Mouse (Mus musculus) forebrain, postnatal 0 days (tissue): ENCODE measurements around the gene Tenm4. TPM values are rescaled to one million over a fixed set of nuclear protein-coding genes. Genes with fewer than 3 reads are reported as not detected.

Experiments
- ATAC-seq: fragments of 200-750 bp; cut with Nextera tagmentation; 2 replicates; pipeline ENCODE4 v1.8.0; 2017; ENCODE audit warnings: mild to moderate bottlenecking, moderate library complexity
- DNase-seq: peaks from one replicate; pipeline ENCODE4 v3.0.0-alpha.2; 2015
- H3K27ac ChIP-seq: fragments of 300-500 bp; sonication (generic); 2 replicates; pipeline ENCODE4 v1.5.1; 2014; ENCODE audit warnings: low read depth, mild to moderate bottlenecking, antibody characterized with exemption, low read length, moderate library complexity, mixed read lengths
- H3K27me3 ChIP-seq: fragments of 300-500 bp; sonication (generic); 2 replicates; pipeline ENCODE4 v1.6.1; 2014; ENCODE audit warnings: mild to moderate bottlenecking, low read length, mixed read lengths; ENCODE audit not compliant: insufficient read depth
- H3K36me3 ChIP-seq: fragments of 300-500 bp; sonication (generic); 2 replicates; pipeline ENCODE4 v1.6.1; 2014; ENCODE audit warnings: mild to moderate bottlenecking, moderate library complexity; ENCODE audit not compliant: insufficient read depth
- H3K4me1 ChIP-seq: fragments of 300-500 bp; sonication (generic); 2 replicates; pipeline ENCODE4 v1.6.1; 2014; ENCODE audit warnings: antibody characterized with exemption; ENCODE audit not compliant: insufficient read depth
- H3K4me2 ChIP-seq: fragments of 300-500 bp; sonication (generic); 2 replicates; pipeline ENCODE4 v1.6.1; 2014; ENCODE audit warnings: low read depth, mild to moderate bottlenecking, moderate library complexity
- H3K4me3 ChIP-seq: fragments of 300-500 bp; sonication (generic); 2 replicates; pipeline ENCODE4 v1.5.1; 2014; ENCODE audit warnings: low read depth, low read length, mixed read lengths
- H3K9ac ChIP-seq: fragments of 300-500 bp; sonication (generic); 2 replicates; pipeline ENCODE4 v1.6.1; 2014; ENCODE audit warnings: mild to moderate bottlenecking
- H3K9me3 ChIP-seq: fragments of 300-500 bp; sonication (generic); 2 replicates; pipeline ENCODE4 v1.6.1; 2016; ENCODE audit warnings: low read length
- CTCF ChIP-seq: sonication (generic); IDR thresholded peaks from 2 replicates; pipeline ENCODE4 v1.5.1; 2016; ENCODE audit warnings: antibody characterized with exemption, control low read depth, low read depth
- WGBS: fragments of 180-500 bp; shearing (Covaris S2); extraction: QIAGEN DNeasy Blood & Tissue Kit; methylation state at CpG from one replicate; pipeline ENCODE4 v1.1.7; 2014; 5-methylcytosine and 5-hydroxymethylcytosine counted together
- polyA plus RNA-seq: library from polyadenylated mRNA; unstranded; fragments of >200 nt; fragmentation: Nextera tagmentation; extraction: Ambion mirVana; gene quantifications from 2 replicates; pipeline ENCODE4 v1.2.1, GENCODE M21; 2015
- total RNA-seq: library from RNA; depleted of rRNA; stranded (reverse); fragments of >200 nt; gene quantifications from 2 replicates; pipeline ENCODE4 v1.2.3, GENCODE M21; 2014

Gene Tenm4
- total and polyA plus RNA-seq, 2 experiments from 2014 or later, result 50.6 to 69.5 TPM

DNA sequence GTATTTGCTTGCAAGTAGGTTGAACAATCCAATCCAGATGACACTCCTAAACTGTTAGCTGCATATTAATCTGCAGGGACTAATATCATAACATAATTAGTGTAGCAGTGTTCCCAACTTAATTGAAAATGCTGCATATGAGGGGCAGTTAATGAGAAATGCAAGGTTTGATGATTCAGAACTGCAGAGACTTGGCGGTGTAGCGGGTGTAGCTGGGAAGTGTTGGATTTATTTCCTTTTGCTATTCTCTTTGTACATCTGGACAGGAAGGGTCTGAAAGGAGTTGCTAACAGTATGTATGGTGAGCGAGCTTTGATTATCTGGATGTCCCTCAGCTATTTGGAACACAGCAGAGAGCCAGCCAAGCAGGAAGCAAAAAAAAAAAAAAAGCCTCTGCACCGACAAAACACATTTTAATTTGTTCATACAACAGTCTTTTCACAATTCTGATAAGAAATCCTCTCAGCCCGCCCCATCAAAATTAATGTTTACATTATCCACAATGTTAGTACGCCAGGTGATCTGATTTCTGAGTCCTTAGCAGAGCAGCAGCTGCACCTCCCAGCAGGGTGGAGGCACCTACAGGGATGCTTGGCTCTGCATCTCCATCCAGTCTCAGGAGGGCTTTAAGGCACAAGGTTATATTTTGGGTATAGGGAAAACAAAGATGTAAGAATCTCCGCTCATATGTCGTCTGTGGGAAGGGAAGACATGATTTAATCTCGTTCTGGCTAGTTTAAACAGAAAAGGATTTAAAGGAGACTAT is 243.4 kb downstream of the Tenm4 start:
- H3K4me3 ChIP-seq, result no peak overlapping the region
- H3K9ac ChIP-seq, result no peak overlapping the region
- H3K4me1 ChIP-seq, result 0 out of 2 replicates have a peak, but pooled peaks cover 15% of the 10 kb centered on the region
- H3K9me3 ChIP-seq, result no peaks in the 10 kb centered on the region
- H3K4me2 ChIP-seq, result no peak overlapping the region
- ATAC-seq (no peak), DNase-seq (no peak)
- H3K36me3 ChIP-seq, result no peaks in the 10 kb centered on the region
- no peaks in the 10 kb centered on the region for H3K27me3 ChIP-seq
- no peak overlapping the region for H3K27ac ChIP-seq
- WGBS, result 38% methylated on average over 9 of the region's 9 CpGs
- no peak for TF ChIP-seq CTCF

DNA sequence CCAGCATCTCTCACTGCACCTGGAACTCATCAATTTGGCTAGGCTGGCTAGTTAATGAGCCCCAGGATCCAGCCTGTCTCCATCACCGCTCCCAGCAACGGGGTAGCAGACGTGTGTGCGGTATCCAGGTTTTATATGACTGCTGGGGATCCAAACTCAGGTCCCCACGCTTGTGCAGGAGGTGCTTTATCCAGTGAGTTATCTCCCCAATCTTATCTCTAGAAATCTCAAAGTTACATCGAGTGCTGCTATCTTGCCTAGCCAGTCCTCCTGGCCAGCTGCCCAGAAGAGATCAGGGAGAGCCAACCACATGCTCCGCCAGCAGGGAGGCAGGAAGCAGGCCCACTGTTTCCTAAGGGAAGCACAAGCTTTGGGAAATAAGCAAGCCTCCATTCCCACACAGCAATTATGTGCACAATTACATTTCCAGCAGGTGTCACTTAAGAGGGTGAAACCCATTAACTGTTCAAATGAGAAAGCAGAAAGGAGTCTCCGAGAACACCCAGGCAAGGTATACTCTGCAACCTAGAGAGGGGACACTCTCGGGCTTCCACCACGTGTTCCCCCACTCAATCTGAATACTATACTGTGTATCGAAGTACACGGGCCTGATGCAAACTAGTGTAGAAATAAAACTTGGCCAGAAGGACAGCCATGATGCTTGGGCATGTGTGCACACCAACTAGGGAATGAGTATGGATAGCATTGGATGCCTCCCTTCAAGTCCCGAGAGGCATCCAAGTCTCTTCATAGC is 246.4 kb downstream of the Tenm4 start:
- ATAC-seq, result peak; percentile 82
- H3K9ac ChIP-seq, result no peak overlapping the region
- H3K4me1 ChIP-seq, result 0 out of 2 replicates have a peak, but pooled peaks cover 15% of the 10 kb centered on the region
- H3K4me2 ChIP-seq, result no peak overlapping the region
- no peak overlapping the region for H3K4me3 ChIP-seq
- H3K36me3 ChIP-seq, result no peaks in the 10 kb centered on the region
- H3K27ac ChIP-seq, result peak overlapping the region; percentile 41
- no peak for TF ChIP-seq CTCF
- peak; percentile 90 for DNase-seq
- 56% methylated on average over 13 of the region's 13 CpGs for WGBS
- H3K9me3 ChIP-seq, result no peaks in the 10 kb centered on the region
- H3K27me3 ChIP-seq, result no peaks in the 10 kb centered on the region

DNA sequence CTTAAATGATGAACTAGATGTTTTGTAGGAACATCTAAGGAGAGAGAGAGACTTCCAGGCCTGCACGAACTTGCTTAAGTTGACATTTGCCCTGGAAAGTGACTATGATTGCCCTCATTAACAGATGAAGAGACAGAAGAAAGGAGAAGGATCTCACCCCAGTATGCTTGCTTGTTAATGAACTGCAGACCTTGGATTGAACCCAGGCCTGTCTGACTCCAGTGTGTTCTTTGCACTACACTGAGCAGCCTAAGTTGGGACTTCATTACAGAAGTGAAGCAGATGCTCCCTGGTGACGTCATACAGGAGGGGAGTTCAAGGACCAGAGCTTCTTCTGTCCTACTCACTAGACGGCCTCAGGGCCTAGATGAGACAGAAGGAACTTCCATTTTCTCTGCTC is 247.1 kb downstream of the Tenm4 start:
- H3K4me1 ChIP-seq, result 0 out of 2 replicates have a peak, but pooled peaks cover 15% of the 10 kb centered on the region
- DNase-seq, result no peak
- no peak overlapping the region for H3K4me2 ChIP-seq
- no peak for TF ChIP-seq CTCF
- H3K27me3 ChIP-seq, result no peaks in the 10 kb centered on the region
- no peak for ATAC-seq
- H3K9ac ChIP-seq, result no peak overlapping the region
- H3K4me3 ChIP-seq, result no peak overlapping the region
- peak overlapping the region; percentile 41; the same call in 1 of the 2 replicates for H3K27ac ChIP-seq
- H3K9me3 ChIP-seq, result no peaks in the 10 kb centered on the region
- H3K36me3 ChIP-seq, result no peaks in the 10 kb centered on the region
- WGBS, result 71% methylated on average over 3 of the region's 3 CpGs

DNA sequence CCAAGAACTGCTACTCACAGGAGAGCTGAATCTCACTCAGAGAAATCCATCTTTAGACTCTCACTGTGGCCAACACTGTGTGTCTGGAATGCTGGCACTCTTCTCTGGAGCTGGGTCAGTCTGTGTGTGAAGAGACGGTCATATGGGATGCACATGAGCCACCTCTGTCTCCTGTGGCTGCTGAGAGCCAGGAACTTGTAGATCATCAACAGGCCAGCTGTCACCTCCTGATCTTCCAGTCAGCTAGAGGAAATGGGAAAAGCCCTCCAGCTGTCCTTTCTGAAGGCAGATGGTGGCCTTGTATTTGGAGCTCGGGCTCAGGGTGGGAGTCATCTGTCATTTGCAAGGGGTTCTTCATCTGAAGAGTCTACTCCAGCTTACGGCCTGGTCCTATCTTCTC is 249.0 kb downstream of the Tenm4 start:
- no peak for DNase-seq
- WGBS, result 64% methylated on average over 3 of the region's 3 CpGs
- ATAC-seq, result no peak

DNA sequence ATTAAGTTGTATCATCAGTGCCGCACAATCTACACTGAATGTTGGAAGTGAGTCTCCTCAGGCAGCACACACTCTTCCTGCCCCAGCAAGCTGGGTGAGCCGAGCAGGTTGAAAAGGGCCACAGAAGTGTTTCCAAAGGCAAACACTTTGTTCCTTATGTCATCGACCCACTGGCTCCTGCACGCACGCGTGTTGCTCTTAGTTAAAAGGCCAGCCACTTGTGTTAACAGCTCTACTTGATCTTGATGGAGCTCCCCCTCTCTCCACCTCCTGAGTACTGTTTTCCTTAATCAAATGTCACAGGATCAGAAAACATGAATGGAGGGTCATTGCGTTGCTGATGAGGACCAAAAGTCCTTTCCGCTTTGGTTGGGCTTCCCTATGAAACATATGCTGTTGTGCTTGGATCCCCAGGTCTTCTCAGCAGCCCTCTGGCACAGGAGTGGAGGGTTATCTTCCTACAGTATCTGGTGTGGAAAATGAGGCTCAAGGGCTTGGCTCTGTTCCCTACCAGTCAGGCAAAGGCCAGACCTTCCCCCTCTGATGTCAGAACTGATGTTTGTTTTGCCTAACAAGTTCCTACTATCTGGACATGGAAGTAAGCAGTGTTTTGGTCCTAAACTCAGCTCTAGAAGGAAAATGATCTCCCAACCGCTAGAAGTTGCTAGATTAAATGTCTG is 250.0 kb downstream of the Tenm4 start:
- no peak for ATAC-seq
- no peaks in the 10 kb centered on the region for H3K36me3 ChIP-seq
- 79% methylated on average over 9 of the region's 9 CpGs for WGBS

More for the DNA sequence above, 249.0 kb downstream of the Tenm4 start:
- no peaks in the 10 kb centered on the region for H3K9me3 ChIP-seq
- no peak overlapping the region for H3K27ac ChIP-seq
- no peak overlapping the region for H3K4me2 ChIP-seq
- no peak for TF ChIP-seq CTCF
- no peak overlapping the region for H3K4me3 ChIP-seq
- 0 out of 2 replicates have a peak, but pooled peaks cover 12% of the 10 kb centered on the region for H3K4me1 ChIP-seq
- no peaks in the 10 kb centered on the region for H3K27me3 ChIP-seq
- no peak overlapping the region for H3K9ac ChIP-seq
- H3K36me3 ChIP-seq, result no peaks in the 10 kb centered on the region

DNA sequence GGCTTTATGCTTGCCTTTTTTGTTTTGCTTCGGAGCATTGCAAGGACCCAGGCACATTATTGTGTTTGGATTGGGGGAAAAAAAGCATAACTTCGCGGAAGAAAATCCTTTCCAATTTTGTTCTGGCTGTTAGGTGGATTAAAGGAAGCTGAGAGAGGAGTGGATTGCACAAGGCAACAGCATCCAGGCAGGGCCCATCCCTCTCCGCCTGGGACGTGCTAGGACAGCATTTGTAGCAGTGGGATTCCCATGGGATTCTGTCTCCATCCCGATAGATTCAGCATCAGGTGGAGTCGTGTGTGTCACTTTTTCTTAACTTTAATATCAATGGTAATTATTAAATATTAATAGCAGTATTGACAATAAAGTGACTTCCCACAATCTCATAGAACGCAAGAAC is 255.9 kb downstream of the Tenm4 start:
- Histone ChIP-seq H3K4me3 (no peak overlapping the region), H3K9me3 (no peaks in the 10 kb centered on the region), H3K36me3 (no peaks in the 10 kb centered on the region), H3K27ac (no peak overlapping the region), H3K9ac (no peak overlapping the region), H3K4me2 (no peak overlapping the region), H3K27me3 (no peaks in the 10 kb centered on the region), H3K4me1 (no peaks in the 10 kb centered on the region)
- 63% methylated on average over 8 of the region's 8 CpGs for WGBS
- TF ChIP-seq CTCF, result no peak
- DNase-seq (no peak), ATAC-seq (no peak)

More for the DNA sequence above, 250.0 kb downstream of the Tenm4 start:
- DNase-seq, result no peak
- no peak overlapping the region for H3K27ac ChIP-seq
- H3K27me3 ChIP-seq, result no peaks in the 10 kb centered on the region
- no peak overlapping the region for H3K4me3 ChIP-seq
- TF ChIP-seq CTCF, result no peak
- no peak overlapping the region for H3K4me2 ChIP-seq
- H3K9me3 ChIP-seq, result no peaks in the 10 kb centered on the region
- no peak overlapping the region for H3K9ac ChIP-seq
- H3K4me1 ChIP-seq, result 0 out of 2 replicates have a peak, but pooled peaks cover 12% of the 10 kb centered on the region
